8 mouse cellular contexts compared by ENCODE assay signal in genomic region chr3:103915509-103915896, GRCm38 (mm10). TPM values are rescaled to one million over a fixed set of nuclear protein-coding genes. Genes with fewer than 3 reads are reported as not detected.
DNase-seq lines count a peak whose midpoint lies in the region; ATAC-seq and TF ChIP-seq lines count a peak whose summit lies in the region.

No protein-coding gene starts in this region.

- ATAC-seq in forebrain, postnatal 0 days = no peak
- no peak for ATAC-seq in liver, postnatal 0 days

- peak overlapping the region; percentile 98 for H3K27ac ChIP-seq in gastrocnemius, adult 2 months
- H3K27ac ChIP-seq in forebrain, postnatal 0 days (ENCODE audit: low read depth, low read length) = peak overlapping the region; percentile 92; the same call in 1 of the 2 replicates
- peak overlapping the region; percentile 97 for H3K27ac ChIP-seq in liver, postnatal 0 days (ENCODE audit: low read depth)

- 5% methylated on average over 7 of the region's 7 CpGs for WGBS in forebrain, postnatal 0 days
- under 1% methylated on average over 7 of the region's 7 CpGs for WGBS in liver, postnatal 0 days (ENCODE audit: insufficient replicate concordance)

- peak overlapping the region; percentile 91 for H3K9ac ChIP-seq in forebrain, postnatal 0 days
- peak overlapping the region; percentile 98 for H3K9ac ChIP-seq in liver, postnatal 0 days (replicated peaks)

- H3K4me2 ChIP-seq in forebrain, postnatal 0 days (ENCODE audit: low read depth) = peak overlapping the region; percentile 56
- peak overlapping the region; percentile 72 for H3K4me2 ChIP-seq in liver, postnatal 0 days (ENCODE audit: low read depth, low read length)

- peaks cover 4% of the 10 kb centered on the region; the same call in 1 of the 2 replicates for H3K4me1 ChIP-seq in forebrain, postnatal 0 days (ENCODE audit: insufficient read depth)
- peaks cover 17% of the 10 kb centered on the region for H3K4me1 ChIP-seq in liver, postnatal 0 days (ENCODE audit: insufficient read depth)

- peaks cover 50% of the 10 kb centered on the region for H3K79me3 ChIP-seq in C2C12 (ENCODE audit: low read depth)

- H3K27me3 ChIP-seq in C2C12 (ENCODE audit: control insufficient read depth, insufficient read depth, insufficient read length) = no peaks in the 10 kb centered on the region
- H3K27me3 ChIP-seq in forebrain, postnatal 0 days (ENCODE audit: insufficient read depth, low read length) = no peaks in the 10 kb centered on the region
- H3K27me3 ChIP-seq in liver, postnatal 0 days (ENCODE audit: insufficient read depth, low read length) = no peaks in the 10 kb centered on the region

- peak overlapping the region; percentile 83 for H3ac ChIP-seq in C2C12 (ENCODE audit: control insufficient read depth, insufficient read length, low read depth)

- intact Hi-C loops in gastrocnemius, adult 2 months (cut with DNase I) = loop anchor here (5.0 to 10.0 kb wide), 2 partner anchors 52 to 529 kb away; partner anchors contain the start of gene Phtf1

- peaks cover 6% of the 10 kb centered on the region for H3K36me3 ChIP-seq in C2C12 (ENCODE audit: control insufficient read depth, insufficient read depth)
- no peaks in the 10 kb centered on the region for H3K36me3 ChIP-seq in forebrain, postnatal 0 days (ENCODE audit: insufficient read depth)
- H3K36me3 ChIP-seq in liver, postnatal 0 days (replicated peaks; ENCODE audit: insufficient read depth, low read length) = peaks cover 5% of the 10 kb centered on the region; the same call in 1 of the 2 replicates

- no peaks in the 10 kb centered on the region for H3K9me3 ChIP-seq in forebrain, postnatal 0 days (ENCODE audit: low read length)
- H3K9me3 ChIP-seq in liver, postnatal 0 days (ENCODE audit: low read length) = no peaks in the 10 kb centered on the region

- H3K4me3 ChIP-seq in gastrocnemius, adult 2 months = peak overlapping the region; percentile 95
- H3K4me3 ChIP-seq in C2C12 (ENCODE audit: insufficient read depth, poor library complexity, severe bottlenecking) = peak overlapping the region; percentile 89
- peak overlapping the region; percentile 83 for H3K4me3 ChIP-seq in forebrain, postnatal 0 days (ENCODE audit: low read depth, low read length)
- peak overlapping the region; percentile 85 for H3K4me3 ChIP-seq in liver, postnatal 0 days (ENCODE audit: low read depth, low read length)

- no peak for TF ChIP-seq CTCF in gastrocnemius, adult 2 months (IDR thresholded peaks at IDR 0.05)
- TF ChIP-seq CTCF in C2C12 (IDR thresholded peaks at IDR 0.05; ENCODE audit: control insufficient read depth, insufficient read depth, insufficient read length) = no peak
- TF ChIP-seq CTCF in forebrain, postnatal 0 days (IDR thresholded peaks at IDR 0.05; ENCODE audit: low read depth) = no peak
- no peak for TF ChIP-seq CTCF in liver, postnatal 0 days (IDR thresholded peaks at IDR 0.05; ENCODE audit: low read depth)

- no peak for DNase-seq in gastrocnemius, adult 2 months
- no peak for DNase-seq in gastrocnemius, adult 8-10 months (ENCODE audit: low spot score in 2 of 2)
- DNase-seq in forebrain, postnatal 0 days = no peak
- no peak for DNase-seq in liver, postnatal 0 days
- DNase-seq in urinary bladder, postnatal 10 days (ENCODE audit: low spot score) = no peak
- DNase-seq in layer of hippocampus, adult 9-11 months = no peak
- no peak for DNase-seq in urinary bladder, adult 18-20 months (ENCODE audit: low spot score in 2 of 2)

- no peak for TF ChIP-seq EP300 in liver, postnatal 0 days (IDR thresholded peaks at IDR 0.05; ENCODE audit: low read depth)

- peaks cover 60% of the 10 kb centered on the region for H3K79me2 ChIP-seq in C2C12 (ENCODE audit: control insufficient read depth, insufficient read depth)

TF ChIP-seq in C2C12, 6 proteins besides CTCF, POLR2A, EP300 and RAD21:
- TF ChIP-seq FOSL1 (IDR thresholded peaks at IDR 0.05; ENCODE audit: insufficient read depth, low read length, poor library complexity, severe bottlenecking) = no peak

RNA-seq across cellular contexts. Expression of gene Rsbn1, which starts 1.6 kb away (rescaled TPM):
- 1 to 10 TPM; 7.4 to 8.1 TPM for total RNA-seq in gastrocnemius, adult 2 months (2021)
- 1 to 10 TPM; 5.6 to 7.3 (median 6.5) TPM for total RNA-seq in gastrocnemius, adult 8-10 months (2022)
- polyA plus RNA-seq in C2C12 (2012; fragmentation: generic; extraction: Trizol) = 2.6 TPM
- 29.9 and 36.6 TPM in 2 replicates for total RNA-seq in forebrain, postnatal 0 days (2014; rRNA removed)
- 14.6 and 19.2 TPM in 2 replicates for polyA plus RNA-seq in forebrain, postnatal 0 days (2015; fragmentation: Nextera tagmentation; extraction: Ambion mirVana)
- polyA plus RNA-seq in liver, postnatal 0 days (2015; fragmentation: Nextera tagmentation; extraction: Ambion mirVana) = 3.4 and 3.8 TPM in 2 replicates

RNA-seq across cellular contexts. Expression of gene Phtf1, which starts 52.4 kb away (rescaled TPM):
- 1 to 10 TPM; 3.5 to 4.2 TPM for total RNA-seq in gastrocnemius, adult 2 months (2021)
- total RNA-seq in gastrocnemius, adult 8-10 months (2022) = 1 to 10 TPM; 3.2 to 3.7 (median 3.4) TPM
- polyA plus RNA-seq in C2C12 (2012; fragmentation: generic; extraction: Trizol) = 10.0 TPM
- 25.9 and 31.2 TPM in 2 replicates for total RNA-seq in forebrain, postnatal 0 days (2014; rRNA removed)
- 12.1 and 15.3 TPM in 2 replicates for polyA plus RNA-seq in forebrain, postnatal 0 days (2015; fragmentation: Nextera tagmentation; extraction: Ambion mirVana)
- 3.8 and 3.9 TPM in 2 replicates for polyA plus RNA-seq in liver, postnatal 0 days (2015; fragmentation: Nextera tagmentation; extraction: Ambion mirVana)

RNA-seq across cellular contexts. Expression of gene Ptpn22, which starts 55.9 kb away (rescaled TPM):
- total RNA-seq in gastrocnemius, adult 2 months (2021) = under 1 TPM; 0.18 to 0.42 TPM
- total RNA-seq in gastrocnemius, adult 8-10 months (2022) = under 1 TPM in 3 of 4 experiments, not detected in 1; 0.27 to 0.83 (median 0.39) TPM
- 1.8 TPM for polyA plus RNA-seq in C2C12 (2012; fragmentation: generic; extraction: Trizol)
- 0.19 and 0.46 TPM in 2 replicates for total RNA-seq in forebrain, postnatal 0 days (2014; rRNA removed)
- 0.43 and 0.46 TPM in 2 replicates for polyA plus RNA-seq in forebrain, postnatal 0 days (2015; fragmentation: Nextera tagmentation; extraction: Ambion mirVana)
- 3.0 and 3.6 TPM in 2 replicates for polyA plus RNA-seq in liver, postnatal 0 days (2015; fragmentation: Nextera tagmentation; extraction: Ambion mirVana)
